Mouse (Mus musculus) embryonic facial prominence, embryonic 11.5 days (tissue): ENCODE measurements around the gene Foxa1. TPM values are rescaled to one million over a fixed set of nuclear protein-coding genes. Genes with fewer than 3 reads are reported as not detected.

Source experiments
- polyA plus RNA-seq: library from polyadenylated mRNA; unstranded; fragments of >200 nt; fragmentation: Nextera tagmentation; extraction: Ambion mirVana; gene quantifications from 2 replicates; pipeline ENCODE4 v1.2.1, GENCODE M21; 2014

The Foxa1 gene
- polyA plus RNA-seq, 1 experiment from 2014 or later = 1.9 TPM

Other genes with a start within 250 kb of the Foxa1 start
- gene Ttc6, start 17.2 kb upstream of the Foxa1 start, polyA plus RNA-seq = 0.31 and 0.38 TPM in 2 replicates